Mouse (Mus musculus): Measurements from ENCODE around the gene Snrpc. TPM values are rescaled to one million over a fixed set of nuclear protein-coding genes. Genes with fewer than 3 reads are reported as not detected.

Gene Snrpc
- polyA plus RNA-seq (2012; rRNA removed): 87.9 and 89.2 TPM in 2 replicates

GRCm38 (mm10) chr17:27837850-27838249 is at the start of gene Snrpc:
Gene Snrpc (plus strand): TSS chr17:27838150.

GRCm38 (mm10) chr17:27820568-27821406 is 17.2 kb upstream of the Snrpc start, which contains the start of gene D17Wsu92e:
Gene D17Wsu92e (minus strand): TSS chr17:27820648.

GRCm38 (mm10) chr17:27856265-27856797 is 18.4 kb downstream of the Snrpc start, which contains the start of gene Uhrf1bp1:
Gene Uhrf1bp1 (plus strand): TSS chr17:27856441.

Other genes starting within 250 kb of the Snrpc start
- 24.6 and 24.8 TPM in 2 replicates for gene Nudt3, start 214.7 kb upstream of the Snrpc start, polyA plus RNA-seq (2012; rRNA removed)
- not detected in 2 replicates for gene RPS10-NUDT3, start 202.9 kb upstream of the Snrpc start, polyA plus RNA-seq (2012; rRNA removed)
- gene Rps10, start 201.5 kb upstream of the Snrpc start, polyA plus RNA-seq (2012; rRNA removed): 1,116 and 1,190 TPM in 2 replicates
- gene Pacsin1, start 182.6 kb upstream of the Snrpc start, polyA plus RNA-seq (2012; rRNA removed): 0.07 and 0.10 TPM in 2 replicates
- gene Spdef, start 109.2 kb upstream of the Snrpc start, polyA plus RNA-seq (2012; rRNA removed): 0.06 TPM in 1 of 2 replicates, not detected in the other
- gene D17Wsu92e, start 17.5 kb upstream of the Snrpc start, polyA plus RNA-seq (2012; rRNA removed): 21.2 and 25.3 TPM in 2 replicates
- 3.1 and 3.4 TPM in 2 replicates for gene Uhrf1bp1, start 18.3 kb downstream of the Snrpc start, polyA plus RNA-seq (2012; rRNA removed)
- 4.8 and 5.7 TPM in 2 replicates for gene Anks1, start 71.2 kb downstream of the Snrpc start, polyA plus RNA-seq (2012; rRNA removed)
- gene Taf11, start 71.7 kb downstream of the Snrpc start, polyA plus RNA-seq (2012; rRNA removed): 17.6 and 20.5 TPM in 2 replicates
- gene Tcp11, start 242.5 kb downstream of the Snrpc start, polyA plus RNA-seq (2012; rRNA removed): 0.10 and 0.12 TPM in 2 replicates

All from liver, embryonic 14 days (tissue).